Mouse (Mus musculus) G1E (cell line): Measurements from ENCODE around the gene Ccdc159.

ENCODE experiments used
- CTCF ChIP-seq: IDR thresholded peaks from 2 replicates; pipeline ENCODE4 v1.5.1; 2012; ENCODE audit warnings: low read depth, low read length, inconsistent platforms, mixed read lengths
- GATA1 ChIP-seq: IDR thresholded peaks from 2 replicates; pipeline ENCODE4 v1.6.1; 2012; ENCODE audit warnings: borderline replicate concordance, low read length, inconsistent platforms, mixed read lengths
- TAL1 ChIP-seq: conservative IDR thresholded peaks from 2 replicates; pipeline ENCODE4 v1.6.1; 2012; ENCODE audit warnings: low read depth, low read length, inconsistent platforms, mixed read lengths

- TF ChIP-seq CTCF: no peak
- no peak for TF ChIP-seq TAL1
- no peak for TF ChIP-seq GATA1
Measured at GRCm38 (mm10) chr9:21954635-21955034, 27.4 kb downstream of the Ccdc159 start.
